Mouse (Mus musculus) stomach, postnatal 0 days (tissue): ENCODE data around the gene Mfsd6l. TPM values are rescaled to one million over a fixed set of nuclear protein-coding genes. Genes with fewer than 3 reads are reported as not detected.

ENCODE experiments used
- ATAC-seq: fragments of 200-750 bp; cut with Nextera tagmentation; 2 replicates; pipeline ENCODE4 v1.8.0; 2017; ENCODE audit not compliant: low FRiP score, low TSS enrichment
- DNase-seq: peaks from one replicate; pipeline ENCODE4 v3.0.0-alpha.2; 2016; ENCODE audit warnings: low spot score
- H3K27ac ChIP-seq: fragments of 300-500 bp; sonication (generic); replicated peaks from 2 replicates; pipeline ENCODE4 v1.5.1; 2014; ENCODE audit warnings: mild to moderate bottlenecking, control low read depth
- H3K27me3 ChIP-seq: fragments of 300-500 bp; sonication (generic); 2 replicates; pipeline ENCODE4 v1.6.1; 2014; ENCODE audit warnings: low read length; ENCODE audit not compliant: control insufficient read depth, insufficient read depth
- H3K36me3 ChIP-seq: fragments of 300-500 bp; sonication (generic); 2 replicates; pipeline ENCODE4 v1.6.1; 2014; ENCODE audit warnings: low read length, mixed read lengths; ENCODE audit not compliant: control insufficient read depth, insufficient read depth
- H3K4me1 ChIP-seq: fragments of 300-500 bp; sonication (generic); replicated peaks from 2 replicates; pipeline ENCODE4 v1.6.1; 2014; ENCODE audit warnings: antibody characterized with exemption; ENCODE audit not compliant: control insufficient read depth, insufficient read depth
- H3K4me2 ChIP-seq: fragments of 300-500 bp; sonication (generic); replicated peaks from 2 replicates; pipeline ENCODE4 v1.6.1; 2014; ENCODE audit warnings: low read depth, mild to moderate bottlenecking, control low read depth, moderate library complexity
- H3K4me3 ChIP-seq: fragments of 300-500 bp; sonication (generic); 2 replicates; pipeline ENCODE4 v1.5.1; 2014; ENCODE audit warnings: low read depth, low read length, control low read depth
- H3K9ac ChIP-seq: fragments of 300-500 bp; sonication (generic); 2 replicates; pipeline ENCODE4 v1.6.1; 2014; ENCODE audit warnings: mild to moderate bottlenecking, low read length, control low read depth, mixed read lengths
- H3K9me3 ChIP-seq: fragments of 300-500 bp; sonication (generic); 2 replicates; pipeline ENCODE4 v1.6.1; 2016; ENCODE audit warnings: low read length; ENCODE audit not compliant: control insufficient read depth
- CTCF ChIP-seq: IDR thresholded peaks from 2 replicates; pipeline ENCODE4 v1.5.1; 2016; ENCODE audit warnings: antibody characterized with exemption, low read depth, mild to moderate bottlenecking, moderate library complexity
- EP300 ChIP-seq: optimal IDR thresholded peaks from 2 replicates; pipeline ENCODE3; 2016; ENCODE audit warnings: antibody characterized with exemption
- WGBS: fragments of 180-500 bp; shearing (Covaris S2); extraction: QIAGEN DNeasy Blood & Tissue Kit; methylation state at CpG from one replicate; pipeline ENCODE4 v1.1.7; 2014; 5-methylcytosine and 5-hydroxymethylcytosine counted together
- polyA plus RNA-seq: library from polyadenylated mRNA; unstranded; fragments of >200 nt; fragmentation: Nextera tagmentation; extraction: Ambion mirVana; gene quantifications from 2 replicates; pipeline ENCODE4 v1.2.1, GENCODE M21; 2015

Mfsd6l gene
- polyA plus RNA-seq, 1 experiment from 2014 or later: 3.7 TPM

- Histone ChIP-seq H3K27ac (no peak overlapping the region), H3K27me3 (no peaks in the 10 kb centered on the region), H3K4me3 (no peak overlapping the region), H3K4me1 (no peaks in the 10 kb centered on the region), H3K9me3 (no peaks in the 10 kb centered on the region), H3K36me3 (no peaks in the 10 kb centered on the region; the same call in 1 of the 2 replicates), H3K9ac (no peak overlapping the region), H3K4me2 (no peak overlapping the region)
- no peak for ATAC-seq
- TF ChIP-seq EP300 (no peak), CTCF (no peak)
- 62% methylated on average over 5 of the region's 5 CpGs for WGBS
- DNase-seq: no peak
Observed at GRCm38 (mm10) chr11:68570861-68571260, 14.9 kb downstream of the Mfsd6l start.

GRCm38 (mm10) chr11:68577076-68577475 lies 21.1 kb downstream of the Mfsd6l start:
- TF ChIP-seq CTCF: no peak
- TF ChIP-seq EP300: no peak
- DNase-seq: no peak
- H3K4me2 ChIP-seq: no peak overlapping the region
- H3K4me1 ChIP-seq: no peaks in the 10 kb centered on the region
- H3K27me3 ChIP-seq: no peaks in the 10 kb centered on the region
- H3K4me3 ChIP-seq: no peak overlapping the region
- ATAC-seq: no peak
- H3K27ac ChIP-seq: no peak overlapping the region
- no peak overlapping the region for H3K9ac ChIP-seq
- WGBS: 81% methylated on average over 1 of the region's 1 CpGs
- no peaks in the 10 kb centered on the region for H3K9me3 ChIP-seq
- no peaks in the 10 kb centered on the region for H3K36me3 ChIP-seq

GRCm38 (mm10) chr11:68579462-68579881 lies 23.5 kb downstream of the Mfsd6l start:
- no peaks in the 10 kb centered on the region for H3K4me1 ChIP-seq
- no peak overlapping the region for H3K4me2 ChIP-seq
- TF ChIP-seq CTCF (peak; percentile 33; the same call in 1 of the 2 replicates), EP300 (no peak)
- no peak overlapping the region for H3K4me3 ChIP-seq
- no peaks in the 10 kb centered on the region for H3K36me3 ChIP-seq
- no peaks in the 10 kb centered on the region for H3K27me3 ChIP-seq
- H3K9ac ChIP-seq: 0 out of 2 replicates have a peak overlapping the region, but pooled peaks have one; percentile 23
- WGBS: 28% methylated on average over 9 of the region's 9 CpGs
- H3K9me3 ChIP-seq: no peaks in the 10 kb centered on the region
- no peak overlapping the region for H3K27ac ChIP-seq
- no peak for ATAC-seq
- peak; percentile 31 for DNase-seq

- Histone ChIP-seq H3K4me1 (no peaks in the 10 kb centered on the region), H3K36me3 (no peaks in the 10 kb centered on the region), H3K4me3 (no peak overlapping the region), H3K9ac (no peak overlapping the region), H3K27me3 (no peaks in the 10 kb centered on the region), H3K27ac (no peak overlapping the region), H3K9me3 (no peaks in the 10 kb centered on the region), H3K4me2 (no peak overlapping the region)
- ATAC-seq: no peak
- WGBS: 63% methylated on average over 6 of the region's 6 CpGs
- TF ChIP-seq CTCF (no peak), EP300 (no peak)
- no peak for DNase-seq
Observed at GRCm38 (mm10) chr11:68580566-68580965, 24.6 kb downstream of the Mfsd6l start.

GRCm38 (mm10) chr11:68583225-68583624 lies 27.2 kb downstream of the Mfsd6l start:
- 90% methylated on average over 13 of the region's 13 CpGs for WGBS
- no peaks in the 10 kb centered on the region for H3K9me3 ChIP-seq
- H3K27me3 ChIP-seq: no peaks in the 10 kb centered on the region
- H3K27ac ChIP-seq: no peak overlapping the region
- H3K4me2 ChIP-seq: no peak overlapping the region
- ATAC-seq (no peak), DNase-seq (no peak)
- H3K9ac ChIP-seq: no peak overlapping the region
- H3K36me3 ChIP-seq: no peaks in the 10 kb centered on the region
- H3K4me1 ChIP-seq: no peaks in the 10 kb centered on the region
- H3K4me3 ChIP-seq: no peak overlapping the region
- TF ChIP-seq EP300: no peak
- TF ChIP-seq CTCF: no peak

GRCm38 (mm10) chr11:68583906-68584480 lies 28.0 kb downstream of the Mfsd6l start:
- H3K4me1 ChIP-seq: no peaks in the 10 kb centered on the region
- H3K27ac ChIP-seq: no peak overlapping the region
- no peaks in the 10 kb centered on the region for H3K36me3 ChIP-seq
- DNase-seq (no peak), ATAC-seq (no peak)
- H3K4me3 ChIP-seq: no peak overlapping the region
- H3K4me2 ChIP-seq: no peak overlapping the region
- no peaks in the 10 kb centered on the region for H3K9me3 ChIP-seq
- 51% methylated on average over 8 of the region's 8 CpGs for WGBS
- TF ChIP-seq EP300: no peak
- TF ChIP-seq CTCF: no peak
- H3K9ac ChIP-seq: no peak overlapping the region
- H3K27me3 ChIP-seq: no peaks in the 10 kb centered on the region
